Mouse (Mus musculus) heart, postnatal 0 days (tissue): ENCODE data around the gene Elane.

Source experiments
- CTCF ChIP-seq: IDR thresholded peaks from 2 replicates; pipeline ENCODE4 v1.5.1; 2016; ENCODE audit warnings: antibody characterized with exemption, control low read depth, low read depth
- EP300 ChIP-seq: IDR thresholded peaks from 2 replicates; pipeline ENCODE4 v1.6.1; 2016; ENCODE audit warnings: antibody characterized with exemption, low read depth

- TF ChIP-seq CTCF (no peak), EP300 (no peak)
Measured at GRCm38 (mm10) chr10:79880721-79881120, 5.3 kb upstream of the Elane start.
